Comparison of ENCODE assay signal across 1 mouse cellular context in genomic region chr2:27441767-27442707, GRCm38 (mm10).
TF ChIP-seq lines count a peak whose summit lies in the region.

Brd3os (plus strand) TSS chr2:27442324.

TF ChIP-seq in CH12.LX, 34 proteins besides CTCF, POLR2A, EP300 and RAD21 (continued from another document):
- TF ChIP-seq JUN (IDR thresholded peaks at IDR 0.05; ENCODE audit: insufficient read depth, low read depth, low read length) (no peak), ELF1 (IDR thresholded peaks at IDR 0.05; ENCODE audit: low read depth, low read length) (peak; percentile 40; the same call in 1 of the 2 replicates), GABPA (IDR thresholded peaks at IDR 0.05; ENCODE audit: insufficient replicate concordance, low read depth, low read length) (no peak), BHLHE40 (IDR thresholded peaks at IDR 0.05; ENCODE audit: low read depth, low read length) (no peak), MAZ (IDR thresholded peaks at IDR 0.05; ENCODE audit: low read depth, low read length) (peak; percentile 92), E2F4 (IDR thresholded peaks at IDR 0.05; ENCODE audit: insufficient replicate concordance, low read depth, low read length) (no peak), JUND (conservative IDR thresholded peaks at IDR 0.05; ENCODE audit: low read depth, low read length) (no peak), MAFK (IDR thresholded peaks at IDR 0.05; ENCODE audit: insufficient replicate concordance, low read length) (0 out of 2 replicates have a peak, but pooled peaks have one; percentile 35), HCFC1 (IDR thresholded peaks at IDR 0.05; ENCODE audit: low read depth, low read length) (peak; percentile 75), SIN3A (IDR thresholded peaks at IDR 0.05; ENCODE audit: low read length) (peak; percentile 88), ZKSCAN1 (IDR thresholded peaks at IDR 0.05; ENCODE audit: borderline replicate concordance, low read depth, low read length) (no peak)
TF ChIP-seq in CH12.LX: peak in this region for 10.
